Mouse (Mus musculus) brain, embryonic 18.5 days (tissue): Measurements from ENCODE around the gene Tmem211.

ENCODE experiments used
- DNase-seq: peaks from one replicate; pipeline ENCODE4 v3.0.0-alpha.2; 2012; ENCODE audit warnings: low read depth, low spot score

Gene Tmem211

GRCm38 (mm10) chr5:113271207-113271811, 44.6 kb downstream of the Tmem211 start:
- DNase-seq: no peak

GRCm38 (mm10) chr5:113275839-113276238, 49.1 kb downstream of the Tmem211 start:
- DNase-seq: no peak

- DNase-seq: no peak
Measured at GRCm38 (mm10) chr5:113280138-113280856, 53.6 kb downstream of the Tmem211 start.

GRCm38 (mm10) chr5:113281557-113281956, 54.8 kb downstream of the Tmem211 start:
- no peak for DNase-seq

GRCm38 (mm10) chr5:113283726-113284125, 57.0 kb downstream of the Tmem211 start:
- DNase-seq: no peak

GRCm38 (mm10) chr5:113285541-113285940, 58.8 kb downstream of the Tmem211 start:
- DNase-seq: no peak

GRCm38 (mm10) chr5:113286048-113286447, 59.3 kb downstream of the Tmem211 start:
- no peak for DNase-seq

GRCm38 (mm10) chr5:113286591-113287520, 60.1 kb downstream of the Tmem211 start:
- DNase-seq: no peak

GRCm38 (mm10) chr5:113287762-113288161, 61.1 kb downstream of the Tmem211 start:
- no peak for DNase-seq

- no peak for DNase-seq
Measured at GRCm38 (mm10) chr5:113288490-113288889, 61.8 kb downstream of the Tmem211 start.
